Mouse (Mus musculus) ES-Bruce4 (cell line): ENCODE results near the gene Atox1. TPM values are rescaled to one million over a fixed set of nuclear protein-coding genes. Genes with fewer than 3 reads are reported as not detected.

ENCODE experiments used
- H3K27ac ChIP-seq: 2 replicates; pipeline ENCODE4 v1.5.1; 2012; ENCODE audit warnings: low read length, inconsistent platforms; ENCODE audit not compliant: insufficient read depth
- H3K27me3 ChIP-seq: 2 replicates; pipeline ENCODE4 v1.6.1; 2012; ENCODE audit warnings: mild to moderate bottlenecking, low read length, inconsistent platforms; ENCODE audit not compliant: control insufficient read depth, poor library complexity, insufficient read depth, severe bottlenecking
- H3K36me3 ChIP-seq: 2 replicates; pipeline ENCODE4 v1.6.1; 2012; ENCODE audit warnings: inconsistent platforms, mild to moderate bottlenecking, low read length, moderate library complexity; ENCODE audit not compliant: control insufficient read depth, poor library complexity, insufficient read depth, severe bottlenecking
- H3K4me1 ChIP-seq: one replicate; pipeline ENCODE4 v1.8.1; 2011; ENCODE audit warnings: low read length; ENCODE audit not compliant: control insufficient read depth, insufficient read depth
- H3K4me3 ChIP-seq: 2 replicates; pipeline ENCODE4 v1.5.1; 2011; ENCODE audit warnings: low read depth, mild to moderate bottlenecking, low read length
- H3K9ac ChIP-seq: 2 replicates; pipeline ENCODE4 v1.6.1; 2012; ENCODE audit warnings: low read depth, mild to moderate bottlenecking, inconsistent platforms; ENCODE audit not compliant: poor library complexity, severe bottlenecking
- H3K9me3 ChIP-seq: replicated peaks from 2 replicates; pipeline ENCODE4 v1.6.1; 2012; ENCODE audit warnings: mild to moderate bottlenecking, low read length, inconsistent platforms; ENCODE audit not compliant: control insufficient read depth, poor library complexity, insufficient read depth, severe bottlenecking
- CTCF ChIP-seq: IDR thresholded peaks from one replicate; pipeline ENCODE4 v1.8.1; 2011; ENCODE audit warnings: low read depth, low read length
- EP300 ChIP-seq: IDR thresholded peaks from 2 replicates; pipeline ENCODE4 v1.6.1; 2011; ENCODE audit warnings: low read depth, low read length; ENCODE audit not compliant: insufficient read depth
- POLR2A ChIP-seq: IDR thresholded peaks from one replicate; pipeline ENCODE4 v1.8.1; 2011; ENCODE audit warnings: low read length; ENCODE audit not compliant: insufficient read depth
- polyA plus RNA-seq: library from polyadenylated mRNA; stranded (reverse); fragments of >200 nt; gene quantifications from 2 replicates; pipeline ENCODE4 v1.2.4, GENCODE M21; 2011; ENCODE audit warnings: low read depth; ENCODE audit not compliant: missing spikeins, insufficient read depth, insufficient read length

Gene Atox1
- polyA plus RNA-seq, 1 experiment: 120 TPM

DNA sequence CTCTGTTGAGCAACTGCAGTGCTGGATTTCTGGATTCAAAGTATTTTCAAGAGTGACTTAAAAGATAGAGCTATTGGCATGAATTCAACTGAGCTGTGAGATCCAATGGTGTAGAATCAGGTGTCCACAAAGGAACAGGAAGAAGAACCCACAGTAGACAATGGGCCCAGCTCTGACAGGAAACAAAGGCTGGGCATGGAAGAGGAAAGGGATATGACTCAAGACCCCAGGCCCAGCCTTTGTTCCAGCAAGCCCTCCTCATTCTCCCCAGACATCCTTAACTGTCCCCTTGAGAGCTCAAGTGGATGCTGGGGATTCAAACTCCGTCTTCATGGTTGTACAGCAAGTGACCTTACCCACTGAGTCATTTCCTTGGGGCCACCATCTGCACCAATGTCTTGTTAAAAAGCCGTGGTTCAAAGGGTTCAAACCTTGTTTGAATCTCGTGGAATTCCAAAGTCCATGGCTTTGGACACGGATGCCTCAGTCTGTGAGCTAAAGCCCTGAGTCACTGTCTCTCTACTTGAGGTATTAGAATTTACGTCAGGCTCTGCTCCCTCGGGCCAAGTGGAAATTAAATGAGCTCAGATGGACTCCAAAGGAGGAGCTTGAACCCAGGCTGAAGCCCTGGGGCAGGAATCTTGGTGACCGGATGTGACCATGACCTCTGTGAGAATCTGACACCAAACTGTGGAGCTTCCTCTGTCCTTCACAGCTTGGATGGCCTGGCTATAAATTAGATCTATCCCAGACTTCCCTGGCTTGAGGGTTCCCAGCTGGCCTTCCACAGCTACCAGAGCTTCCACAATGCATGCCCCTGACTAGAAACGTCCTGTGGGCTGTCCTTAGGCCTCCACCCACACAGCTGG lies 55.2 kb downstream of the Atox1 start:
- TF ChIP-seq CTCF (no peak), POLR2A (no peak), EP300 (no peak)
- Histone ChIP-seq H3K27ac (no peak overlapping the region), H3K4me1 (peaks cover 9% of the 10 kb centered on the region), H3K36me3 (peaks cover 29% of the 10 kb centered on the region), H3K4me3 (no peak overlapping the region), H3K9me3 (no peaks in the 10 kb centered on the region), H3K9ac (no peak overlapping the region), H3K27me3 (no peaks in the 10 kb centered on the region)

DNA sequence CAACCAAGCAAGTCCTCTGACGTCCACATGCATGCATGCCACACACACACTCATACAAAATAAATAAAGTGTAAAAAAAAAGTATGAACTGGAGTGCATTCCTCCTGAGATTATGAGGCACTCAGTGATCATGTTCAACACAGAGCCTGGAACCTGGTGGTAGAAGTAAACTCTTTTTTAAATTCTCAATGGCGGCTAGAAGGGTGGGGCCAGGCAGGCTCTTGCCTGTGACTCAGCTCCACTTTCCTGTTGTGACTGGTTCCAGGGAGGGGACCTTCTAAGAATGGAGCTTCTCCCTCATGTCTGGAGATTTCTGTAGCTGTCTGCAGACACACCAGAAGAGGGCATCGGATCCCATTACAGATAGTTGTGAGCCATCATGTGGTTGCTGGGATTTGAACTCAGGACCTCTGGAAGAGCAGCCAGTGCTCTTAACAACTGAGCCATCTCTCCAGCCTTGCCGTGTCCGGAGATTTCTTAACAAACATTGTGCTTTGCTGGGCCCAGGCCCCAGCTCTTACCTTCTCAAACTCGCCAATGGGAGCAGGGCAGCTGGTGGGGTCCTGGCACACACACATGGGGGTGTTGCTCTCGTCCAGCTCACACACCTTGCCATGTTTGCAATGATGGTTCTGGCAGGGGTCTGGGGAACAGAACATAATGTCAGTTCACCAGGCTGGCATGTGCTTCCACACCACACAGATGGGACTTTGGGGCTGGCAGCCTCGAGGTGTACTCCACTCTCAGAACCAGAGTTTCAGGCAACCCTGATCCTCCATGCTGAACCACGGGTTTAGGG lies 56.2 kb downstream of the Atox1 start:
- H3K4me3 ChIP-seq: no peak overlapping the region
- H3K27me3 ChIP-seq: no peaks in the 10 kb centered on the region
- H3K36me3 ChIP-seq: peaks cover 29% of the 10 kb centered on the region
- no peak for TF ChIP-seq CTCF
- no peaks in the 10 kb centered on the region for H3K9me3 ChIP-seq
- H3K9ac ChIP-seq: no peak overlapping the region
- peaks cover 6% of the 10 kb centered on the region for H3K4me1 ChIP-seq
- H3K27ac ChIP-seq: no peak overlapping the region

DNA sequence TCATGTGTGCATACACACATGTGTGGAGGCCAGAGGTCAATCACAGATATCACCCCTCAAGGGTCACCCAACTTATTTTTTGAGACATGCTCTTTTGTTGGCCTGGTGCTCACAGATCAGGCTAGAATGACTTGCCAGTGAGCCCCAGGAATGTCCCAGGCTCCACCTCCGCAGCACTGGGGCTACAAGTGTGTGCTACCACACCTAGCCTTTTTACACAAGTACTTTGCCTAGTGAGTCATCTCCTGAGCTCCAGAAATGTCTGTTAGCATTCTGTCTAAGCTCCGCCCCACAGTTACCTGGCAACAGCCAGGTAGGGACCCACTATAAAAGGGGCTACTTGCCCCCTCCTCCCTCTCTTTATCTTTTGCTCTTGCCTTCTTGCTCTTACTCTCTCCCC lies 60.2 kb downstream of the Atox1 start:
- H3K36me3 ChIP-seq: peaks cover 25% of the 10 kb centered on the region
- no peaks in the 10 kb centered on the region for H3K27me3 ChIP-seq
- no peak overlapping the region for H3K9ac ChIP-seq
- no peak overlapping the region for H3K4me3 ChIP-seq
- no peak overlapping the region for H3K27ac ChIP-seq
- no peak for TF ChIP-seq POLR2A
- TF ChIP-seq CTCF: no peak
- no peak for TF ChIP-seq EP300
- H3K4me1 ChIP-seq: no peaks in the 10 kb centered on the region
- H3K9me3 ChIP-seq: no peaks in the 10 kb centered on the region

DNA sequence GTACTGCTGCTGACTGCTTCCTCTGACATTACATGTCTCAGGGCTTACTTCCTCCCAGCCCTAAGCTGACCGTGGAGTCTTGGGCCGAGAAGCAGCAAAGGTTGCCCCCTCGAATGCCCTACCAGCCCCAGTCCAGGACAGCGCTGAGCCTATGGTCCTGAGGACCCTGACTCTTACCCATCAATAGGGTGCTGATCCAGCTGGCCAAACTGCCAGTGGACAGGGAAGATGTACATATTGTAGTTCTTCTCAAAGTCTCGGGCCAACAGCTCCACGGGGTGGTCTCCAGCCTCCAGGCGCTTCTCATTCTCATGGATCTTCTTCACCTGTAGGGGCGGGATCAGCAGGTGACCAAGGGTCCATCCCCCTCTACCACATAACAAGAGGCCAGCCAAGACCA lies 62.7 kb downstream of the Atox1 start:
- no peak overlapping the region for H3K4me3 ChIP-seq
- TF ChIP-seq POLR2A: no peak
- TF ChIP-seq CTCF: no peak
- no peak for TF ChIP-seq EP300

DNA sequence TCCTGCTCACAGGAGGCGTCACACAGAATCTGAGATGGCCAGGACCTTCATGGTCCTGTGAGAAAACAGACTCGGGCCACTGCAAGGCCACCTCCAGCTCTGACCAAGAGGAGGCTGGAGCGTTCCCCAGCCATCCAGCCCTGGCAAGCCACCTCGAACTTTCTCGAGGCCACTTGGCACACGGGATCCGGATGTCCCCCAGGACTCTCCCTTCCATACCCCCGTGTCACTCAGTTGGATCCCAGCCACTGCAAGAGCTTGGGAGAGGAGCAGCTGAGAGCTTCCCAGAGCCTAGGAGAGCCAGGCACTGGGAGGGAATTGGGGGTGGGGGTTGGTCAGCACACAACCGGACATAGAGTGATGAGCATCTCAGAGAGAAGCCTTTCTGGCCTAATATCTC lies 63.6 kb downstream of the Atox1 start:
- no peak overlapping the region for H3K4me3 ChIP-seq
- no peaks in the 10 kb centered on the region for H3K9me3 ChIP-seq
- peaks cover 17% of the 10 kb centered on the region for H3K36me3 ChIP-seq
- no peak overlapping the region for H3K27ac ChIP-seq
- no peaks in the 10 kb centered on the region for H3K27me3 ChIP-seq
- TF ChIP-seq CTCF (no peak), EP300 (no peak), POLR2A (no peak)
- no peak overlapping the region for H3K9ac ChIP-seq
- no peaks in the 10 kb centered on the region for H3K4me1 ChIP-seq

More for the DNA sequence above, 62.7 kb downstream of the Atox1 start:
- Histone ChIP-seq H3K27me3 (no peaks in the 10 kb centered on the region), H3K36me3 (peaks cover 19% of the 10 kb centered on the region), H3K9ac (no peak overlapping the region), H3K27ac (no peak overlapping the region), H3K4me1 (no peaks in the 10 kb centered on the region), H3K9me3 (no peaks in the 10 kb centered on the region)

DNA sequence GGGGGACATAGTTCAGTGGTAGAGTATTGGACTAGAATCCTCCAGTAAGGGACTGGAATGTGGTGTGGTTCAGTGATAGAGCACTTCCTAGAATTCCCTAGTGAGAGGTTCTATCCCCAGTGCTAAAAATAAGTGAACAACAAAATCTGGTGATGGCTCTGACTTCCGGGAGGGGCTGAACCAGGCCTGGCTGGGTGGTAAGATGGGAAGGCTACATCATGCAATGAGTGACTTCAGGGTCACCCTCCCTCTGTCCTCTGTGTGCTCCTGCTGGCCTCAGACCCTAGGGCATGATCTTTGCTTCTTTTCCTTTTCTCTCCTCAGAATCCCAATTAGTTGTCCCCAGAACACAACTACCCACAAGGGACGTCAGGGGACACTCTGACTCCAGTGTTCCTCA lies 64.0 kb downstream of the Atox1 start:
- TF ChIP-seq EP300: no peak
- TF ChIP-seq CTCF: no peak
- TF ChIP-seq POLR2A: no peak
- H3K27me3 ChIP-seq: no peaks in the 10 kb centered on the region
- peaks cover 17% of the 10 kb centered on the region for H3K36me3 ChIP-seq

More for the DNA sequence above, 64.0 kb downstream of the Atox1 start:
- Histone ChIP-seq H3K9me3 (no peaks in the 10 kb centered on the region), H3K4me3 (no peak overlapping the region), H3K9ac (no peak overlapping the region), H3K4me1 (no peaks in the 10 kb centered on the region), H3K27ac (no peak overlapping the region)

Other genes with a start within 250 kb of the Atox1 start
- gene Fat2, start 124.7 kb downstream of the Atox1 start, polyA plus RNA-seq: 0.90 and 1.0 TPM in 2 replicates
- 344 and 354 TPM in 2 replicates for gene Sparc, start 38.1 kb downstream of the Atox1 start, polyA plus RNA-seq
- 146 and 147 TPM in 2 replicates for gene G3bp1, start 8.4 kb upstream of the Atox1 start, polyA plus RNA-seq
- gene Glra1, start 147.0 kb upstream of the Atox1 start, polyA plus RNA-seq: not detected in 2 replicates